Mouse (Mus musculus) cortical plate, adult 2 months (tissue): ENCODE measurements around the gene Capn15.

Experiments
- CTCF ChIP-seq: fragments of 200-500 bp; IDR thresholded peaks from 2 replicates; pipeline ENCODE4 v1.5.1; 2011; ENCODE audit warnings: mild to moderate bottlenecking, control low read depth, low read length; ENCODE audit not compliant: insufficient read depth; ENCODE audit errors: extremely low read depth
- POLR2A ChIP-seq: fragments of 200-500 bp; IDR thresholded peaks from 2 replicates; pipeline ENCODE4 v1.6.1; 2011; ENCODE audit warnings: mild to moderate bottlenecking, low read length, control low read depth; ENCODE audit not compliant: insufficient read depth; ENCODE audit errors: extremely low read depth

GRCm38 (mm10) chr17:25948051-25948450, 37.5 kb downstream of the Capn15 start:
- TF ChIP-seq CTCF = no peak
- no peak for TF ChIP-seq POLR2A
